Mouse (Mus musculus) inflammation-experienced regulatory T-cells, adult 6 months (primary cell): Measurements from ENCODE around the gene Spata3. TPM values are rescaled to one million over a fixed set of nuclear protein-coding genes. Genes with fewer than 3 reads are reported as not detected.

Experiments
- polyA plus RNA-seq, 3 experiments: library from polyadenylated mRNA; unstranded; fragments of 100-300 nt; shearing (Covaris generic); gene quantifications; one replicate each; pipeline ENCODE4 v1.2.1; 2017

Spata3 gene
- polyA plus RNA-seq, 3 experiments from 2014 or later: 0.39 TPM; not detected in 2

Other genes with a start within 250 kb of the Spata3 start
- 10 to 100 TPM; 33.2 to 54.7 (median 43.2) TPM for gene A630001G21Rik, start 238.2 kb upstream of the Spata3 start, polyA plus RNA-seq
- 10 to 100 TPM; 43.1 to 57.3 (median 50.7) TPM for gene Cab39, start 223.4 kb upstream of the Spata3 start, polyA plus RNA-seq
- 100 to 1,000 TPM in 2 of 3 experiments, 10 to 100 TPM in 1; 93.4 to 125 (median 112) TPM for gene Itm2c, start 122.5 kb upstream of the Spata3 start, polyA plus RNA-seq
- 1 to 10 TPM in 1 of 3 experiments, under 1 TPM in 2; 0.49 to 1.4 (median 0.60) TPM for gene 4933407L21Rik, start 88.3 kb upstream of the Spata3 start, polyA plus RNA-seq
- gene Gpr55, start 55.8 kb upstream of the Spata3 start, polyA plus RNA-seq: 1 to 10 TPM; 2.3 to 5.7 (median 2.6) TPM
- gene 2810459M11Rik, start 29.0 kb downstream of the Spata3 start, polyA plus RNA-seq: not detected
- 10 to 100 TPM; 63.5 to 99.4 (median 83.7) TPM for gene Psmd1, start 47.6 kb downstream of the Spata3 start, polyA plus RNA-seq
- gene Htr2b, start 95.2 kb downstream of the Spata3 start, polyA plus RNA-seq: 1 to 10 TPM in 1 of 3 experiments, under 1 TPM in 2; 0.16 to 1.2 (median 0.23) TPM
- gene Gm21972, start 116.8 kb downstream of the Spata3 start, polyA plus RNA-seq: not detected
- 10 to 100 TPM in 1 of 3 experiments, 1 to 10 TPM in 2; 4.1 to 12.9 (median 9.0) TPM for gene Armc9, start 138.0 kb downstream of the Spata3 start, polyA plus RNA-seq